Mouse (Mus musculus) liver, adult 2 months (tissue): ENCODE measurements around the gene Prpf18. TPM values are rescaled to one million over a fixed set of nuclear protein-coding genes. Genes with fewer than 3 reads are reported as not detected.

Experiments used
- DNase-seq: peaks from one replicate; pipeline ENCODE4 v3.0.0-alpha.2; 2011; ENCODE audit warnings: low read depth, low spot score; ENCODE audit errors: extremely low read depth
- H3K27ac ChIP-seq: fragments of 200-500 bp; replicated peaks from 2 replicates; pipeline ENCODE4 v1.5.1; 2012; ENCODE audit warnings: low read depth, mild to moderate bottlenecking, control low read depth, inconsistent platforms, low read length; ENCODE audit not compliant: insufficient read depth
- H3K27me3 ChIP-seq: fragments of 200-500 bp; 2 replicates; pipeline ENCODE4 v1.6.1; 2012; ENCODE audit warnings: mild to moderate bottlenecking, moderate library complexity, low read length, inconsistent platforms; ENCODE audit not compliant: control insufficient read depth, insufficient read depth
- H3K36me3 ChIP-seq: fragments of 200-500 bp; 2 replicates; pipeline ENCODE4 v1.6.1; 2012; ENCODE audit warnings: low read length, inconsistent platforms; ENCODE audit not compliant: control insufficient read depth, insufficient read depth
- H3K4me1 ChIP-seq: fragments of 200-500 bp; 2 replicates; pipeline ENCODE4 v1.6.1; 2011; ENCODE audit warnings: low read length; ENCODE audit not compliant: control insufficient read depth, insufficient read depth
- H3K4me3 ChIP-seq: fragments of 200-500 bp; 2 replicates; pipeline ENCODE4 v1.5.1; 2011; ENCODE audit warnings: low read depth, mild to moderate bottlenecking, control low read depth, low read length, moderate library complexity; ENCODE audit not compliant: insufficient read depth
- H3K79me2 ChIP-seq: fragments of 200-500 bp; 2 replicates; pipeline ENCODE4 v1.6.1; 2012; ENCODE audit warnings: inconsistent platforms, mild to moderate bottlenecking, low read length, moderate library complexity; ENCODE audit not compliant: control insufficient read depth, insufficient read depth
- H3K9ac ChIP-seq: fragments of 200-500 bp; 2 replicates; pipeline ENCODE4 v1.6.1; 2012; ENCODE audit warnings: low read depth, mild to moderate bottlenecking, control low read depth, inconsistent platforms, low read length
- CTCF ChIP-seq: fragments of 200-500 bp; IDR thresholded peaks from 2 replicates; pipeline ENCODE4 v1.5.1; 2011; ENCODE audit warnings: low read depth, low read length, control low read depth
- POLR2A ChIP-seq: fragments of 200-500 bp; IDR thresholded peaks from 2 replicates; pipeline ENCODE4 v1.6.1; 2011; ENCODE audit warnings: low read length, control low read depth; ENCODE audit not compliant: insufficient read depth; ENCODE audit errors: extremely low read depth
- WGBS: fragments of 180-500 bp; shearing (Covaris S2); methylation state at CpG from one replicate; pipeline ENCODE4 v1.1.7; 2018; 5-methylcytosine and 5-hydroxymethylcytosine counted together
- polyA plus RNA-seq: library from polyadenylated mRNA; depleted of rRNA; stranded (reverse); fragments of >200 nt; gene quantifications from 2 replicates; pipeline ENCODE4 v1.2.3, GENCODE M21; 2012; rRNA removed
- total RNA-seq: library from RNA; depleted of rRNA; stranded (reverse); fragments of >200 nt; gene quantifications from 2 replicates; pipeline ENCODE4 v1.2.3, GENCODE M21; 2014; rRNA removed

The Prpf18 gene
- total and polyA plus RNA-seq, 2 experiments: 7.8 to 40.9 TPM

DNA sequence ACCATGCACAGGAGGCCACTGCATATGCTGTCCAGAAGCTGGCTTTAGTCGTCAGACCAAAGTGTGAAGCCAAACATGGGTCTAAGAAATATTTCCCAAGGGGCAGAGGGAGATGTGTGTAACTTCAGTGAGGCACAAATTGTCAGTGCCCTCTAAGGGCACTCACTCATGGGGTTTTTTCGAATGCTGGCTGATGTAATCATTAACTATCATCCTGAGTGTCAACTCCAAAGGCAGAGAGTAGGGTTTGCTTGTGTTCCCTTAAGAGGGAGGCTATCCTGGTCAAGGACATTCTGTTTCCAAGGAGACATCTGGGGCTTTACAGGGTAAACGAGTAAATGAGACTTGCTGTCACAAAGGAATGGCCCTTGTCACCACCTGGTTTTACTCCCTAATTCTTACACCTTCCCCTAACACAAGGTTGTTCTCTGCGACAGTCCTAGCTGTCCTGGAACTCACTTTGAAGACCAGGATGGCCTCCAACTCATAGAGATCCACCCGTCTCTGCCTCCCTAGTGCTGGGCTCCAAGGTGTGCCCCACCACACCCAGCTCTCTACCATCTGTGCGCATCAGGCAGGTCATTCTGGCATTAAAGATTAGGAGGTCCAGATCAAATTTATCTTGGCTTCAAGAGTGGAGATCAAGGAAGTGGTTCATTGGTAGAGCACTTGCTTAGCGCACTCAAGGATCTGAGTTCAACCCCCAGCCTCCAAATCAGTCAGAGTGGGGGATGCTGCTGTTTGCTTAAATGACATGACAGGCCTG lies 79.2 kb downstream of the Prpf18 start:
- Histone ChIP-seq H3K9ac (no peak overlapping the region), H3K36me3 (peaks cover 14% of the 10 kb centered on the region; the same call in 1 of the 2 replicates), H3K79me2 (no peaks in the 10 kb centered on the region), H3K27me3 (no peaks in the 10 kb centered on the region), H3K4me3 (no peak overlapping the region), H3K27ac (peak overlapping the region; percentile 5), H3K4me1 (peaks cover 16% of the 10 kb centered on the region)
- TF ChIP-seq CTCF: no peak
- no peak for TF ChIP-seq POLR2A
- WGBS: 39% methylated on average over 7 of the region's 7 CpGs
- peak; percentile 34 for DNase-seq

Other genes starting within 250 kb of the Prpf18 start
- 6.0 and 7.7 TPM in 2 replicates for gene Bend7, start 65.7 kb upstream of the Prpf18 start, total RNA-seq
- gene Bend7, start 65.7 kb upstream of the Prpf18 start, polyA plus RNA-seq: 3.7 and 3.9 TPM in 2 replicates
- 16.2 and 17.2 TPM in 2 replicates for gene Sephs1, start 229.5 kb upstream of the Prpf18 start, total RNA-seq
- gene Sephs1, start 229.5 kb upstream of the Prpf18 start, polyA plus RNA-seq: 12.6 and 13.8 TPM in 2 replicates